Mouse (Mus musculus) v-Abl transformed pro-B cells (cell line): ENCODE results near the gene Rrp1b.
"Not testable (repeated sequence)": the region's sequence is repeated elsewhere in the genome, so short reads cannot be mapped to it uniquely, and the experiment has no call there.

Experiments
- in situ Hi-C, 2 experiments: fragments of 400-800 bp; cut with MboI; formaldehyde crosslinking; loops; one replicate each; pipeline ENCODE4 v1.15.1; 2025; ENCODE audit not compliant: unreplicated experiment in 2 of 2

The Rrp1b gene

GRCm38 (mm10) chr17:32025386-32025785 lies 10.5 kb upstream of the Rrp1b start:
- in situ Hi-C loops: loop anchor here (5.0 kb wide), 3 partner anchors 47 to 343 kb away; partner anchors contain the start of gene Sik1 (in 1 of the 2)

- in situ Hi-C loops: loop anchor here (5.0 kb wide), 3 partner anchors 45 to 345 kb away; partner anchors contain the start of gene Sik1 (in 1 of the 2)
Observed at GRCm38 (mm10) chr17:32027666-32028065, 8.2 kb upstream of the Rrp1b start.

DNA sequence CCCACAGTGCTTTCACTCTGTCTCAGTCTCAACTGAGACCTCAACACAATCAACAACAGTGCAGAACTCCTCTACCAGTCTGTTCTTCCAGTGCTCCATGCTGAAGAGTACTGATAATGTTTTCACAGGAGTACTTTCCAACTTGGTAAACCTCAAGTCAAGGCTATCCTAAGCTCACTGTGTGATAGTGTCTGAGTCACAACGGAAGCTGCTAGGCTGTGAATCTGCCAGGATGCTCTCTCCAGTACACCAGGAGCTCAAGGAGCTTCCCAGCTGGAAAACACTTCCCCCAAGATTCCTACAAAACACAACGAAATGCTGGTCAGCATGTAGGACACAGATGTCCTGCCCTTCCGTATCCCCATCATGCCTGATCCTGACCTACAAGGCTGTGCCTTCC lies 7.6 kb upstream of the Rrp1b start:
- in situ Hi-C loops: loop anchor here (5.0 kb wide), 3 partner anchors 44 to 346 kb away; partner anchors contain the start of gene Sik1 (in 1 of the 2)

GRCm38 (mm10) chr17:32031684-32032083 lies 4.2 kb upstream of the Rrp1b start:
- in situ Hi-C loops: loop anchor here in 1 of 2 experiments (5.0 kb wide), 1 partner anchor 181 kb away; no protein-coding TSS in a partner anchor

DNA sequence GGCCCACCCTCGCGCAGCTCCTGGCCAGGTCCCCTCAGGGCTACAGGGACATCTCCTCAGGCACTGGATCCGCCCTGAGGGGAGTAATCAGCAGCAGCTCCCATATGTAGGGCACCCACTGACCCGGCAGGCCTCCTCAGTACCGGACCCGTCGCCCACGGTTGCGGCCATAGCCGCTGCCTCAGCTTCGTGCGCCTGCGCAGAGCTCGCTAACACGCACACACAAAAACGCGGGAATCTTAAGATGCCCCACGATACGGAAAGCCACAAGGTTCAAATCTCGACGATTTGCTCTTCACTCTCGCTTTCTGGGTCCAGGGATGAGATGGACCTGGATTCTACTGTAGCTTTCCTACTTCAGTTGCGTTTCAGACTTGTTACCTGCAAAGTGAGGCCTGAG lies 1.6 kb upstream of the Rrp1b start:
- in situ Hi-C loops: loop anchor here in 1 of 2 experiments (5.0 kb wide), 1 partner anchor 178 kb away; no protein-coding TSS in a partner anchor

DNA sequence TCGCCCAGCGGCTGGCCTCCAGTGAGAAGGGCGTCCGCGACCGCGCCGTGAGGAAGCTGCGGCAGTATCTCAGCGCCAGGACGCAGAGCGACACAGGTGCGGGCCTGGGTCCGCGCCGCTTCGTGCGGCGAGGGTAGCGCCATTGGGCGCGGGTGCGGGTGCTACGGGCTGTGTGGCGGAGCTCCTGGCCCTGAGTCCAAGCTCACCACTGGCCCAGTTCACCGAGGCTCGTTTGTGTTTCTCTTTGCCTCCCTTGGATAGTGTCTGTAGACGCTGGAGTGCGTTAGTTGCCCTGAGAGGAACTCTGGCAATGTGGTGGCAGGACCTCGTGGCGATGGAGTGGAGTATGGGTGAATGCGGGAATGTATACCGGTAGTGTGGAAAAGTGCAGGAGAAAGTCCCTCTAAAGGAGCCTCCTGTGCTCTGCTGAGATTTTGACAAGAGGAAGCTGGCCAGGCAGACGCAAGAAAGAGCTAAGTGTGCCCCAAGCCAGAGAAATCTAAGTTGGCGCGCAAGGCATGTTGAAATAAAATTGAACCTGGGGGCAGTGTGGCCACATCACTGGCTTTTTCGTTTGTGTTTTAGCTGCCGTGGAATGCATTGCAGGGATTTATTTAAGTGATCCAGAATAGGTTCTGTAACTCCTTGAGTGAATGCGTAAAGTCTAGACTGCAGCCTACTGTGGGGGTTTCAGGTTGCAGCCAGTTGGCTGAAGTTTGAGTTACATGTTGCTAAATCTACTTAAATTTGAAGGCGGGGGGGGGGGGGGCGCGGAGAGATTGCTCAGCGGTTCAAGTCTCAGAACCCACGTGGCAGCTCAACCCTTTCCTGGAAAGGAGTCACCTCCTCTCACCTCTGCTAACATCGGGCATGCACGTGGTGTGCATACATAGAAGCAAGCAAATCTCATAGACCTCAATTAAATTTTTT lies 874 bp downstream of the Rrp1b start:
- in situ Hi-C loops: no loop called here

GRCm38 (mm10) chr17:32040263-32040662 lies 4.4 kb downstream of the Rrp1b start:
- in situ Hi-C loops: no loop called here

DNA sequence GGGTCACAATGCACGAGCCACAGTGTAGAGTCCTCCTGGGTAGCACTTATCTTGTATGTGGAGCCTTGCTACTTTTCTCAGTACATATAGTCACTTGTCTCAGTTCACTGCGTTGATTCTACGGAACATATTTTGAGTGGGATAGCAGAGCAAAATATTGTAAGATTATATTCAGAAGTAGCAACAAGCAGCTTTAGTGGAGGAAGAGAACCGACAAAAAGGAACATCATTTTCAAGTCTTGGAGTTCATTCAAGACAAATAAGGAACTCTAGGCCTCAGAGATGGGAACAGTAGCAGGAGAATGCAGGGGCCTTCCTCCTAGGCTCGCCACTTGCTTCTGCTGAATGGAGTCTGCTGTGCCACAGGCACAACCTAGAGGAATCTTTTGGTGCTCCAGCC lies 10.6 kb downstream of the Rrp1b start:
- in situ Hi-C loops: no loop called here

- in situ Hi-C loops: no loop called here
Observed at GRCm38 (mm10) chr17:32048351-32048750, 12.5 kb downstream of the Rrp1b start.

- in situ Hi-C loops: no loop called here
Observed at GRCm38 (mm10) chr17:32049914-32050313, 14.0 kb downstream of the Rrp1b start.

GRCm38 (mm10) chr17:32050609-32051008 lies 14.7 kb downstream of the Rrp1b start:
- in situ Hi-C loops: no loop called here

DNA sequence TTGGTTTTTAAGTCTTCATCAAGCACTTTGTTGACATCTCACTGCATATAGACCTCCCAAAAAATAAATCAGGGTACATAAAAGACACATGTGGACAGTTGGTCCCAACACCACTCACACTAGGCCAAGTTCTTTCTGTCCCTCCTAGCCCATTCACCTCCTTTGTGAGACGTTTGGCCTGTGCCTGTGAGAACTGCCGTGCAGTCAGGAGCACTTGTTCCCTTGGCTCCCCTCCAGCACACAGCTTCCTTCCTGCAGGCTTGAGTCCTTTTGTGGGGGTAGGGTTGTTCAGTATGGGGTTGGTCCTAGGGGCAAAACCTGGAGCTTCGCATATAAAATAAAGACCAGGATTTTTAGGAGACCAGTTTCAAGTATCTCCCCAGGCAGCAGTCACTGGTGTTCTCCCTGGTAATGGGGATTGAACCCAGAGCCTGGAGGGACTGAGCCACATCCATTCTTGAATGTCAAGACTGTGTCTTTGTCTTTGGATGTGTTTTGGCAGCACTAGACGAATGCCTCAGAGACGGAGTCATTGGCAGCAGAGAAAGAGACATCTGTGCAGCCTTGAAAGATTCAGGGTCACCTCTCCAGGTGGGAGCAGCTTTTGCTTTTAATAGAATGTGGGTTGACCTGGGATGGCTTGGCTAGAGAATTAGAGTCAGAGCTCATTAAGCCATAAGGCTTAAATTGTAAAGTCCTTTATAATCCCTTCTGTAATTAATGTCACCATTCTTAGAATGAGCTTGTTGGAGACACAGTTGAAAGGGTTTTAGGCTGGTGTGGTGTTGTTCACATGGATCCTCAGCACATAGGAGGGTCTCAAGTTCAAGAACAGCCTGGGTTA lies 16.6 kb downstream of the Rrp1b start:
- in situ Hi-C loops: no loop called here

DNA sequence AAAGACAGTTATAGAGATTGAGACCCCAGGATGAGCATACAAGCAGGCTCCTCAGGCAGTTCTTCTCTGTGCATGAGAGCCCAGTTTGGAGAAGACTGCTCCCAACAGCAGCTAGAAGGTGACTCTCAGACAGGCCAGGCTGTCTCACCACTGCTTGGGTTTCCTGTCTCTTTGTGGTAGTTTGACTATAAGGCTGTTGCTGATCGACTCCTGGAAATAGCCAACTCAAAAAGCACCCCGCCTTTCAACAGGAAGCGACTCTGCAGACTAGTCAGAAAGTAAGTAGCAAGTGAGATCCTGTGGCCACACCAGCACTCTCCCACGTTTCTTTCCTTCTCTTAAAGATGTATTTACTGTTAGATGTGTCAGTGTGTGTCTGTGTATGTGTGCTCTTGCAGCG lies 17.8 kb downstream of the Rrp1b start:
- in situ Hi-C loops: no loop called here

- in situ Hi-C loops: no loop called here
Observed at GRCm38 (mm10) chr17:32057843-32058242, 21.9 kb downstream of the Rrp1b start.

- in situ Hi-C loops: no loop called here
Observed at GRCm38 (mm10) chr17:32059084-32059483, 23.2 kb downstream of the Rrp1b start.

GRCm38 (mm10) chr17:32061219-32061618 lies 25.3 kb downstream of the Rrp1b start:
- in situ Hi-C loops: no loop called here

- in situ Hi-C loops: no loop called here
Observed at GRCm38 (mm10) chr17:32063654-32064053, 27.8 kb downstream of the Rrp1b start.

DNA sequence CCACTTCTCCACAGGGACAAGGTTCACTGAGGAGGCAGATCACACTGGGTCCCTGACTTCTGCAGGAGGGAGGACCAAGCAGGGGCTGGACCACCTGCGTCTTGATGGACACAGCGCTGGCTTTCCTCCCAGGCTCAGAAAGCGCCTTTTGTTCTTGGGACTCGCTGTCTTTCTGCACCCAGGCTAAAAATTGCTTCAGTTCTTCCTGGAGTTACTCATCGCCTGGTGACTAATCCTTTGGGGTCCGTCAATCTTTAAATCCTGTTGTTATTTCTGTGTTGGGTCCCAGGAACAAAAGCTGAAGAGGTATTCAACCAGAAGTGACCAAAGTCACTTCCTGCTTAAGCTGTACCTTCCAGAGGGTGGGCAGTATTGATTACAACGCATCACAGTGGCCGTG lies 28.9 kb downstream of the Rrp1b start:
- in situ Hi-C loops: not testable (repeated sequence)

GRCm38 (mm10) chr17:32067541-32067940 lies 31.6 kb downstream of the Rrp1b start:
- in situ Hi-C loops: no loop called here

DNA sequence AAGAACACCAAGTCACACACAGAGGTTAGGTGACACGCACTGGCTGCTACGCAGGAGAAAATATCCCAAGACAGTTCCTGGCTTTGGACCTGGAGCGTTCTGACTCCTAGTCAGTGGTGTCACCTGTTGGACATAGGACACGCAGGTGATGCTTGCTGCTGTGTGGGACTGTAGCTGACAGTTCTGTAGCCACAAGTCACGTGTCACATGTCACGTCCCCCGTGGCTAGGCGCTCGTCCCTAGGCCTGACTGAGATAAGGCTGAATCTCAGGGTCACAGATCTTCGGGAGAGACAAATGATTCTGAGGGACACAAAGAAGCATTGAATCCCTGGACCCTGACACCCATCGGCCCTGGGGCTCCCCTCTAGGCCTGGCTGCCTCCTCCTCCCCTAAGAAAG lies 32.5 kb downstream of the Rrp1b start:
- in situ Hi-C loops: no loop called here

- in situ Hi-C loops: no loop called here
Observed at GRCm38 (mm10) chr17:32068810-32069209, 32.9 kb downstream of the Rrp1b start.
